Mouse (Mus musculus) ovary, postnatal 14 days (tissue): ENCODE measurements around the gene Sh3pxd2a.

Experiments
- DNase-seq: peaks from one replicate; pipeline ENCODE4 v3.0.0; 2022; ENCODE audit warnings: low spot score

The Sh3pxd2a gene

GRCm38 (mm10) chr19:47437040-47437439, 27.2 kb downstream of the Sh3pxd2a start:
- no peak for DNase-seq

- DNase-seq: no peak
These were observed 28.0 kb downstream of the Sh3pxd2a start for GRCm38 (mm10) chr19:47436236-47436635.

DNA sequence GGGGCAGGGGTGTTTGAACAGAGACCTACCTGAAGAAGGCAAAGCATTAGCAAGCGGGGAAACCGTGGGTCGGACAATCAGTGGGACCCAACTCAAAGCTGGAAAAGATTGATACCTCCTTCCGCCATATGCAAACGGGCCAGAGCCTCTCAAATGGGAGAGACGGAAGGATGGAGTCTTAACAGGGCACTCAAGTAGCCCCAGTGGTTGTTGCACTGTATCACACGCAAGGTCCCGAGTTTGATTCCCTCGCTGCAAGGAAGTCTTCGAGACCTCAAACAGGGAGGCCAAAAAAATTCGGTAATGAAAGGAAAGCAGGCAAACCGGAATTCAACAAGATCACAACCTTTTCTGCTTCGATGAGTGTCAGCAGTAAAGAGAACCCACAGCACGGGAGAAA, 29.5 kb downstream of the Sh3pxd2a start:
- DNase-seq: no peak

GRCm38 (mm10) chr19:47432339-47432738, 31.9 kb downstream of the Sh3pxd2a start:
- DNase-seq: no peak

DNA sequence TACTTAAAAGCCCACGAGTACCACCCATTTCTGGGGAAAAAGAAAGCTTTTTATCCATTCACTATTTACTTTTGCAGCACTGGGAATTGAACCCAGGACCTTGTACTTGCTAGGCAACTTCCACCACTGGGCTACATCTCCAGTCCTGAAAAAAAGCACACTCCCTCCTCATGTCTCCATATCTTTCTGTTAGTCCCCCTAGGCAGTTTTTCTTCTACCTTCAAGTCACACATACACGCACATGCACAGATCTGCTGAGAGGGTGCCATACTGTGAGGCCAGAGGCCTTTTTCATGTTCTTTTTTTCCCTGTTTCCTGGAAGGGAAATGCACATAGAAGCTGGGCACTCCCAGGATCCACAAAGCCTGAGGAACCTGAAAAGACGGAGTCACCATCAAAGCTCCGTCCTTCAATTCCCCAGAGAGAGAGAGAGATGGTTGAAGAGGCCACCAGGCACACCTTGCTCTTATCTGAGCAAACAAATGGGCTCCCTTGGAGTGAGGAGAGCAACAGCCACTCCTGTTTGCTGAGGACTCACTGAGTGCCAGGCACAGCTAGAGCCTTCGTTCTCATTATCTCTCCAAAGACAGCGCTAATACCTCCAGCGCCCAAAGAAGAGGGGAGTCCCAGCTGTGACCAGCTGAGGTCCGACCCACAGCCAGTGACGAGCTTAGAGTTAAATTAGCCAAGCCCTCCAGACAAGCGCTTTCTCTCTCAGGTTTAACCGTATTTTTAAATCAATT, 32.8 kb downstream of the Sh3pxd2a start:
- DNase-seq: no peak

DNA sequence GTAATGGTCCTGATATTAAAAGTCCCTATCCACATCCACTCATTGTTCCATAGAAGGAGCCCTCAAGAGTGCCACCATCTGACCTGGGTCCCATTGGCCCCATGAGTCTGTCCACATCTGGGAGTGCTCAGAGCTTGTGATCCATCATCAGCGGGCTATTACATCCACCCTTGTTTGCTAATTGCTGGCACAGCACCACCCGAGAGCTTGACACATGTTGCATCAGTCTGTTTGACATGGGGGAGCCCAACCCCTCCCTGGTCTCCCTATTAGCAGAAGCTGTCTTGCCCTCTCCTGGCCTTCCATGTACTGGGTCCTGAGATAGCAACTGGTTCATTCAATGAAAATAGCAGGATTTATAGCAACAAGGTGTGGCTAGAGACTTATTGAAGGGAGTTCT, 34.0 kb downstream of the Sh3pxd2a start:
- no peak for DNase-seq

DNA sequence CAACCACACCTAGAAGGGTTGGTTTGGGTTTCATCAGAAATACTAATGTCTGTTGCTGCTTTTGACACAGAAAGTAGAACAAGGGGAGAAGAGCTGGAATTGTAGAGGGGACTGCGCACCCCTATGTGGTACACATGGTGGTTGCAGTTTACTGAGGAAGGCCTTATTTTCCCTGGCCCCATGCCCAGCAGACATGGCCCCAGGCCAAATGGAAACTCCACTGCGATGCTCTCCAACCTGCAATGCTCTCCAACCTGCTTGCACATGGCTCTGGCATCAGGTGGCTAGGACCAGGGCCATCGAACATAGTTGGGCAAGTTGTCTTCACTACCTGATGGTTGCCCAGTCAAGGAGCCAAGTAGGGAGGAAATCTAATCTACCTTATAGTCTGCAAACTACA, 35.0 kb downstream of the Sh3pxd2a start:
- no peak for DNase-seq

- no peak for DNase-seq
These were observed 35.4 kb downstream of the Sh3pxd2a start for GRCm38 (mm10) chr19:47428794-47429193.

DNA sequence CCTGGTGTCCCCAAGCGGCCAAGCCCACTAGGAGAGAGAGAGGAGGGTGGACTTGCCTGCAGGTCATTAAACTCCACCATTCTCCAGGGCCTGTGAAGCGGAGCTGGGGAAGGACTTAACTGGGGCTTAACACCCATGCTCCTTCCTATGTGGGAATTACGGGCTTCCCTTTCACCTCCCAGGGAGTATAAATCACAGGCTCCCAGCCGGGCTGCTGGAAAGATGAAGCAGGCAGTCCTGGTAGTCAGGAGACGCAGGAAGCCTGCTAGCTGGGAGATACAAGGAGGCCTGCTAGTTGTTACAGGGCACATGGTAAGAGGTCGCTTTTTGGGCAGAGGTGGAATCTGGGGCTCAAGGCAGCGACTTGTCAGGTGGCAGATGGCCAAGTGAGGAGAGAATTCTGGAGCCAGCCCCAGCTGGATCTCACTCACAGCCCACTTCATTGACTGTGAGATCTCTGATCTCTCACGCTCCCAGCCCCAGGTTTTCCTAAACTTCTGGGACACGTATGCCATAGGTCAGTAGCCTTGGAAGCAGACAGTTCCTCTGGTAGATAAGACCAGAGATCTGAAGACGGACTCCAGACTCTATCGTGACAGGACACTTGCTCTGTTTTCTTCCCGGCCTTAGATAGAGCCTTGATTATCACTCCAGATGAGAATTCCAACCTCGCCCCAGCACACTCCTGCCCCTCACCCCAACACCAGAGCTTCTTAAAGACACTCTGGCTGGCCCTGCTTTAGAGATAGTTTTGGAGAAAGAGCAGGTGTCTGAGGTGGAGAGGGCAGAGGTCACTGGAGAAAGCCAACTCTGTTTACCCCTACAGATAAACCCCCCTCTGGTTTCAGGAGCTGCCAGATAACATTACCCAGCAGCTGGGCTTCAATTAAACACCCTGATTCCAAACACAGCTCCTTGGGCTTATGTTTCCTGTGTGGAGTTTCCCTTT, 36.1 kb downstream of the Sh3pxd2a start:
- no peak for DNase-seq

DNA sequence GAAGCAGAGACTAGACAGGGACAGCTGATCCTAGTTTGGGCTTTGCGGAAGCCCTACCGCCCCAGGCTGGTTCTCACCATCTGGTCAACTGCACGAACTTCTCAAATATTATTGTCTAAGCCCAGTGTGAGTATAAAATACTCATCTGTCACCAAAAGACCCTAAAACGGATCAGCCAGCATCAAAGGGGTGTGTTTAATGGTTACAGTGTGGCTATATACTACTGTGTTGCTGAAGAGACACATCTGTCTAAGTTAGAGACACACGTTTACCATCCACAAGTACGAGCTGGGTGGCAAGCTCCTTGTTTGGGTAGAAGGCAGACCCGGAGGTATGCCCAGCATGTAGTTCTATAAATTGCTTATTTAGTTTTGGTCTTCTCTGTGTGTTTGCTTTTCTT, 40.6 kb downstream of the Sh3pxd2a start:
- no peak for DNase-seq

DNA sequence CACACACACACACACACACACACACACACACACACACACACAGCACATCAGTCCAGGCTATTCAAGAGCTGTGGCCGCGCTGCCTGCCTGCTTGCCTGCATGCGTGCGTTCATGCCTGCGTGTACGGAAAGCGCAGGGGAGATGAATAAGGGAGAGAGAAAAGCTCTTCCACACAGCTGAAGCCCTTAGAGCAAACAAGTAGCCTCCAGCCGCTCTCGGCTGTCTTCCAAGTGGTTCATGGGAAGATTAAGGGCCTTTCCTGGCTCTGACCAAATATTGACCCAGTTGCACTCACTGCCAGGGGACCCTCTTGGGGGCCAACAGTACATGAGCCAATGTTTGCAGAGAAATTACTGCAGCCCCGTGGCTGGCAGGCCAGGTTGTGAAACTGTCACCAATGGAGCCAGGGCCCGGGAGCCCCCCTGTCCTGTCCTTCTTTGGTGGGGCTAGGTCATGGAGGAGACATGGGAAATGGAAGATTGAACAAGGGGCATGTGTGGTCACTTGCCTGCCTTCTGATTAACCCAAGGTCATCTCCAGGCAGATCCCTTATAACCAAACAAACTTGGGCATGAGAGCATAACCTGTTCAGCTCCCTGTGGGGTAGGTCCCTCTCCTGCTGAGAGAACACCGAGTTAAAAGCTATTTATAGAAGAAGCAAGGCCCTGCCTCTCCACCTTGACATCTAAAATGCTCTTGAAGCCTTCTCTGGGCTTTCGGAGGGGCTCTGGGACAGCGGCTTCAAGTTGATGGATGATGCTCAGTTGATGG, 42.9 kb downstream of the Sh3pxd2a start:
- DNase-seq: no peak

GRCm38 (mm10) chr19:47420539-47420938, 43.7 kb downstream of the Sh3pxd2a start:
- DNase-seq: no peak

- DNase-seq: no peak
These were observed 45.0 kb downstream of the Sh3pxd2a start for GRCm38 (mm10) chr19:47419208-47419607.

GRCm38 (mm10) chr19:47416161-47416560, 48.0 kb downstream of the Sh3pxd2a start:
- DNase-seq: no peak

DNA sequence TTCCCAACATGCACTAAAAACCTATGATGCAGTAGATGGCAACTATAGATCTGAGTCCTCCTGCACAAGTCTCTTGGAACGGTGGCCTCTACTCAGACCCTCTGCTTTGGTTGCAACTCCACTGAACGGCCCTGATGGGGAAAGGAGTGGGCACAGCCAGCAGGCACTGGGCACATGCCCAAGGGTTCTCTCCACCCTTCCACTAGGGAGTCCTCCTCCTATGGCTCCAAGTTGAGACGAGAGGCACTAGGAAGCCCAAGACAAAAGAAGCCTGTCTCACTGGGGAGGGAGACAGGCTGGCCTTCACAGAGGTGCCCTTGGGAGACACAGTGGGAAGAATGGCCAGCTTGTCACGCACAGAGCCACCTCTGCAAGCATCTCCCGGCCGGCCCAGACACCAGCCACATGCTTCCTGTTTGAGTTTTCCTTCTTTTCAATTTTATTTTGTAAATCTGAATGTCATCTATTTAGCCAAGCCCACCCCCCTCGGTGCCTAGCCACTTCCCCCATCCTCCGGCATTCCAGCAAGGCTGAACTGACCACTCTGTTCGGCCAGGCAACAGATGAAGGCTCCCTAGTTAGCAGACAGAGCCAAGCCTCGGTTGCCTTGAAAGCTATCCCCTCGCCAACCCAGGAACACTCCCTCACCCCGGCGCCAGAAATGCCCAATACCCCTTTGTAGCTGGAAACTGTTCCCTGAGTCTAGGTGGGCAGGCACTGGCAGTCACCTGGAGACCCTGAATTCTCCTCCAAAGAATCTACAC, 49.9 kb downstream of the Sh3pxd2a start:
- DNase-seq: no peak

DNA sequence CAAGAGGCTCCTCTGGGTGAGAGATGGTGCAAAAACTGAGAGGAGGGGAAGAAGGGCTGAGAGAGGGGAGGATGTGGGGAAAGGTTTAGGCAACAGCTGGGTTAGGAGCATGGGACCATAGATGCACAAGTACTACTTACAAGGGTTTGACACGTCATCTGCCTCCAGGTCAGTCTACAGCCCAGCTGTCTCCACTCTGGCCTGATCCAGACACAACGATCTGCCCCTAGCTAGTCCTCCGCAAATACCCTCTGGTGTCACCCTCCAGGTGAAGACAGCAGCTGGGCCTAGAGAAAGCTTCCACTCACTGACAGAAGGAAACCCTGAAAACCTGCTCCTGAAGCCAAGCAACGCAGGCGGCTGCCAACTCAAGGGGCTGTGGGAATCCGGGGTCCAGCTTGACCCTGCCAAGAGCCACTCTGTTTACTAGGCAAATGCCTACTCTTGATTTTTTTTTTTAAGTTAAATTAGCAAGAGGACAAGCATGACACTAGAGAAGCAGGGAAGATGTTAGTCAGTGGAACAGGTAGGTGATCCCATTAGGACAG, 50.7 kb downstream of the Sh3pxd2a start:
- DNase-seq: no peak

GRCm38 (mm10) chr19:47412566-47413248, 51.5 kb downstream of the Sh3pxd2a start:
- no peak for DNase-seq

DNA sequence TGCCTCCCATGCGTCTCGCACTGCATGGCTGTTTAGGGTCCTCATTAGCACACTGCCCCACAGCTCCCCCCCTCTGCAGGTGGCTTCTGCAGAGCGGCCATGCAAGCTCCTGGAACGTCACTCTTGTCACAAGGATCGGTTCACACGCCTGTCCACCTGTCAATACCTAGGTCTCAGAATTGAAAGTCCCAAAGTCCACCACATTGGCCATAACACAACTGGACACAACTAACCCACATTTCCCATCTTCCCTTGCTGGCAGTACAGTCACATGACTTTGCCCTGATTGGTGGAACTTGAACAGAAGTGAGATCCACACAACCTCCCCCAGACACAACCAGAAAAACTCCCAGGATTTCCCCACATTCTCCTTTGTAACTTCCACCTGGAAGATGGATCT, 53.9 kb downstream of the Sh3pxd2a start:
- DNase-seq: no peak

- DNase-seq: no peak
These were observed 55.1 kb downstream of the Sh3pxd2a start for GRCm38 (mm10) chr19:47409142-47409541.

DNA sequence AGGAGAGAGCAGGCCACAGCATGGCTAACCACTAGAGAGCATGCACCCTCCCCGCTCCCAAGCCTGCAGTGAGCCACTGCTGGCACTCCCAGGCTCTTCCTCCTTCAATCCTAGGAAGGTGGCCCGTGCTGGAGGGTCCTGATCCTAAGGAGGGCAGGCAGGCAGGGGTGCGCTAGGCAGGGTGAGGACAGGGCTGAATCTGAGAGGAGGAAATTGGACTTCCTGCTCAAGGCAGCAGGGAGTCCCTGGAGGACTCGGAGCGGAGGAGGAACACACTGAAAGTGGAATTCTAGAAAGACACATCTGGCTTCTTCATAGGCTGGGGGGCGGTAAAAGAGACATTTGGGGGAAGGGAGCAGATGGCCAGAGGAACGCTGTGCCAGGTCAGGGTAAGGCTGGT, 55.5 kb downstream of the Sh3pxd2a start:
- no peak for DNase-seq

GRCm38 (mm10) chr19:47407332-47407731, 56.9 kb downstream of the Sh3pxd2a start:
- no peak for DNase-seq
